Mouse (Mus musculus) heart, postnatal 0 days (tissue): ENCODE data around the gene Tmco1. TPM values are rescaled to one million over a fixed set of nuclear protein-coding genes. Genes with fewer than 3 reads are reported as not detected.
"Not testable (repeated sequence)": the region's sequence is repeated elsewhere in the genome, so short reads cannot be mapped to it uniquely, and the experiment has no call there.

ENCODE experiments used
- ATAC-seq: fragments of 200-750 bp; cut with Nextera tagmentation; 2 replicates; pipeline ENCODE4 v1.8.0; 2017; ENCODE audit warnings: low read depth, moderate number of reproducible peaks, moderate library complexity; ENCODE audit not compliant: insufficient read depth
- DNase-seq: peaks from one replicate; pipeline ENCODE4 v3.0.0-alpha.2; 2016; ENCODE audit warnings: low spot score
- H3K27ac ChIP-seq: fragments of 300-500 bp; sonication (generic); 2 replicates; pipeline ENCODE4 v1.5.1; 2014; ENCODE audit warnings: low read depth, mild to moderate bottlenecking
- H3K27me3 ChIP-seq: fragments of 300-500 bp; sonication (generic); 2 replicates; pipeline ENCODE4 v1.6.1; 2014; ENCODE audit warnings: low read length, mixed read lengths; ENCODE audit not compliant: control insufficient read depth, insufficient read depth
- H3K36me3 ChIP-seq: fragments of 300-500 bp; sonication (generic); replicated peaks from 2 replicates; pipeline ENCODE4 v1.6.1; 2014; ENCODE audit warnings: low read length, mixed read lengths; ENCODE audit not compliant: control insufficient read depth, insufficient read depth
- H3K4me1 ChIP-seq: fragments of 300-500 bp; sonication (generic); 2 replicates; pipeline ENCODE4 v1.6.1; 2014; ENCODE audit warnings: antibody characterized with exemption; ENCODE audit not compliant: control insufficient read depth, insufficient read depth
- H3K4me2 ChIP-seq: fragments of 300-500 bp; sonication (generic); 2 replicates; pipeline ENCODE4 v1.6.1; 2014; ENCODE audit warnings: low read depth, mild to moderate bottlenecking, low read length, moderate library complexity
- H3K4me3 ChIP-seq: fragments of 300-500 bp; sonication (generic); 2 replicates; pipeline ENCODE4 v1.5.1; 2014; ENCODE audit warnings: low read depth, low read length
- H3K9ac ChIP-seq: fragments of 300-500 bp; sonication (generic); replicated peaks from 2 replicates; pipeline ENCODE4 v1.6.1; 2014; ENCODE audit warnings: low read depth, low read length, mixed read lengths
- H3K9me3 ChIP-seq: fragments of 300-500 bp; sonication (generic); replicated peaks from 2 replicates; pipeline ENCODE4 v1.6.1; 2016; ENCODE audit warnings: low read length; ENCODE audit not compliant: control insufficient read depth
- CTCF ChIP-seq: IDR thresholded peaks from 2 replicates; pipeline ENCODE4 v1.5.1; 2016; ENCODE audit warnings: antibody characterized with exemption, control low read depth, low read depth
- EP300 ChIP-seq: IDR thresholded peaks from 2 replicates; pipeline ENCODE4 v1.6.1; 2016; ENCODE audit warnings: antibody characterized with exemption, low read depth
- WGBS: fragments of 180-500 bp; shearing (Covaris S2); extraction: QIAGEN DNeasy Blood & Tissue Kit; methylation state at CpG from one replicate; pipeline ENCODE4 v1.1.7; 2014; 5-methylcytosine and 5-hydroxymethylcytosine counted together
- polyA plus RNA-seq: library from polyadenylated mRNA; unstranded; fragments of >200 nt; fragmentation: Nextera tagmentation; extraction: Ambion mirVana; gene quantifications from 2 replicates; pipeline ENCODE4 v1.2.1, GENCODE M21; 2015
- total RNA-seq: library from RNA; depleted of rRNA; stranded (reverse); fragments of >200 nt; gene quantifications from 2 replicates; pipeline ENCODE4 v1.2.3, GENCODE M21; 2014; ENCODE audit warnings: low replicate concordance

Tmco1 gene
- total and polyA plus RNA-seq, 2 experiments from 2014 or later: 68.1 to 86.6 TPM

DNA sequence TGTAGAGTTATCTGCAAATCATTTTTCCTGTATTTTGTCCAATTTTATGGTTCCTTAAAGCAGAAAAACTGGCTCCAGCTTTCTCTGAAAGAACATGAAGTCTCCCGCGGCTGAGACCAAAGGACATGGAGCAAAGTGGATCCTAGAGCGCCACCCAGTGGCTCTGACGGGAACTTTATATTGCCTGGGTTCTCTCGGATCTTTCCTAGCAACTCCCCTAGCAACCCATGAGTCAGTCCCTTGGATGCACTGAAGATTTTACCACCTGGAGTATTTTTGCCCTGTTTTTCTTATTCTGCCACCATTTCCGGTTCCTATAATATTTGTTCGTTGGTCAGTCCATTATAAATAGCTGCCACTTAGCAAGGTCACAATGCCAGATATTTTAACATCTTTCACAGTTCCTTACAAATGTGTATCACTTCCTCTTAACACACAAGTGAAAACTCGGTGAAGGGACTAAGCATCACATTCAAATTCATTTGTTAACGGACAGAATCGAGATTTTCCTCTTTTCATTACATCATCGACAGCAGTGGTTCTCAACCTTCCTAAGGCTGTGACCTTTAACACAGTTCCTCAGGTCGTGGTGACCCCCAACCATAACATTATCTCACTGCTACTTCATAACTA, 29.4 kb downstream of the Tmco1 start:
- Histone ChIP-seq H3K27ac (no peak overlapping the region), H3K36me3 (peaks cover 14% of the 10 kb centered on the region), H3K27me3 (no peaks in the 10 kb centered on the region), H3K4me3 (no peak overlapping the region), H3K4me2 (no peak overlapping the region), H3K9me3 (no peaks in the 10 kb centered on the region), H3K9ac (no peak overlapping the region), H3K4me1 (no peaks in the 10 kb centered on the region)
- ATAC-seq: peak; percentile 72; the same call in 1 of the 2 replicates
- TF ChIP-seq EP300: no peak
- peak; percentile 88 for TF ChIP-seq CTCF
- peak; percentile 88 for DNase-seq
- WGBS: 15% methylated on average over 12 of the region's 12 CpGs

DNA sequence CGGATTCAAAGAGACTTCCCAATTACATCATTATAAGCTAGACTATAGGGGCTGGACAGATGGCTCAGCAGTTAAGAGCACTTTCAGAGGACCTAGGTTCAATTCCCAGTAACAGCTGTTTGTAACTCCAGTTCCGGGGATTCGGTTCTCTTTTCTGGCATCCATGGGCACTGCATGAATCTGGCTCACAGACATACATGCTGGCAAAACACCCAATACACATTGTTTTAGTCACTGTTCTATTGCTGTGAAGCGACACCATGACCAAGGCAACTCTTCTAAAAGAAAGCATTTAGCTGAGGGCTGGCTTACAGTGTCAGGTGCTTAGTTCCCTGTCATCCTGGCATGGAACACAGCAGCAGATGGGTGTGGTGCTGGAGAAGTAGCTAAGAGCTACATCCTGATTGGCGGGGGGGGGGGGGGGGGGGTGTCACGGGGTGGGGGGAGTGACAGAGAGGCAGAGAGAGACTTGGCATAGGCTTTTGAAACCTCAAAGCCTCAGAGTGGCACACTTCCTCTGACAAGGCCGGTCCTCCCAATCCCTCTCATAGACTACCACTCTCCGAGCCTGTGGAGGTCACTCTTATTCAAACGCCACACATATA, 31.1 kb downstream of the Tmco1 start:
- Histone ChIP-seq H3K9me3 (no peaks in the 10 kb centered on the region), H3K36me3 (no peaks in the 10 kb centered on the region), H3K9ac (no peak overlapping the region), H3K27ac (no peak overlapping the region), H3K4me3 (no peak overlapping the region), H3K4me2 (no peak overlapping the region), H3K4me1 (no peaks in the 10 kb centered on the region), H3K27me3 (no peaks in the 10 kb centered on the region)
- no peak for TF ChIP-seq EP300
- TF ChIP-seq CTCF: no peak
- ATAC-seq (no peak), DNase-seq (no peak)
- WGBS: 66% methylated on average over 9 of the region's 9 CpGs

DNA sequence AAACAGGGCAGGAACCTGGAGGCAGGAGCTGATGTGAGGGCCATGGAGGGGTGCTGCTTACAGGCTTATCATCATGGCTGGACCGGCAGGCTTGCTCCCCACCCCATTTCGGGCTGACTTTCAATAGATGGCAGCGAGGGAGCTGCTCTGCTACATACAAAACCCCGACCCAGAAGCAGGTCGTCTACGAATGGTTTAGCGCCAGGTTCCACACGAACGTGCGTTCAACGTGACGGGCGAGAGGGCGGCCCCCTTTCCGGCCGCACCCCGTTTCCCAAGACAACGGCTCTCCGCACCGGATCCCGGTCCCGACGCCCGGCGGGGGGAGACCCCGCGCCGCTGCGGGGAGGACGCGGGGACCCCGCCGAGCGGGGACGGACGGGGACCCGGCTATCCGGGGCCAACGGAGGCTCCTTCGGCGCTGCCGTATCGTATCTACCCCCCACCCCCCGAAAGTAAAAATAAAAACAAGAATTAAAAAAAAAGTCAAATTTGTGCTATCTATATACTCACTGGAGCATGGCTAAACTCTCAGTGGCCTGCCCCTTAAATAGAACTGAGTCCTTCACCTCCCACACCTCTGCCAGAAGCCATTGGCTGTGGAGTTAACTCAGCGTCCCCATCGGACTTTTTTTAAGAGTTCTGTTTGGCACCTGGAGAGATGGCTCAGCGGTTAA, 32.1 kb downstream of the Tmco1 start:
- DNase-seq (no peak), ATAC-seq (peak; percentile 68)
- Histone ChIP-seq H3K36me3 (no peaks in the 10 kb centered on the region), H3K27ac (no peak overlapping the region), H3K27me3 (no peaks in the 10 kb centered on the region), H3K4me3 (peak overlapping the region; percentile 57), H3K4me2 (peak overlapping the region; percentile 85), H3K9me3 (no peaks in the 10 kb centered on the region), H3K9ac (peak overlapping the region; percentile 58), H3K4me1 (no peaks in the 10 kb centered on the region)
- no peak for TF ChIP-seq EP300
- no peak for TF ChIP-seq CTCF
- 2% methylated on average over 47 of the region's 47 CpGs for WGBS

DNA sequence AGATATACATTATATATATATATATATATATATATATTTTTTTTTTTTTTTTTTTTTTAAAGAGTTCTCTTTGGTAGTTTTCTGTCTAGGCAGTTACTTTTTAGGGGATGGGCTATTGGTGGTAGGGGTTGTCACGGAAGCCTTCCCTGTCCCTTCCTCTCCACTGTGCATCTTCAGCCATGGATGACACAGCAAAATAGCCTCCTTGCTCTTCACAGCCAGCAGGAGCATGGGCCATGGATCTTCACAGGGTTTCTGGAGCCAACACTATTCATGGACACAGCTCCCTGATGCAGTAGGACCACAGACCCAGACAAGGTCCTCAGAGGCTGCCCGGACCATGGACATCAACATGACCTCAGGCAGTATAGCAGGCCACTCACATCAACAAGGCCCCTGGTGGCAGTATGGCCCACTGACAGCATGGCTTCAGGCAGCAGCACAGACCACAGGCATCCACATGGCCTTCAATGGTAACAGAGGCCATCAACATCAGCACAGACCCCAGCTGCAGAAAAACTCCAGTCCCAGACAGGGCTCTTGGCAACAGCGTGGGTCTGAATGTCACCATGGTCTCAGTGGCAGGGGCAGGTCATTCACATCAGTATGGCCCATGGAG, 32.8 kb downstream of the Tmco1 start:
- no peak overlapping the region for H3K27ac ChIP-seq

DNA sequence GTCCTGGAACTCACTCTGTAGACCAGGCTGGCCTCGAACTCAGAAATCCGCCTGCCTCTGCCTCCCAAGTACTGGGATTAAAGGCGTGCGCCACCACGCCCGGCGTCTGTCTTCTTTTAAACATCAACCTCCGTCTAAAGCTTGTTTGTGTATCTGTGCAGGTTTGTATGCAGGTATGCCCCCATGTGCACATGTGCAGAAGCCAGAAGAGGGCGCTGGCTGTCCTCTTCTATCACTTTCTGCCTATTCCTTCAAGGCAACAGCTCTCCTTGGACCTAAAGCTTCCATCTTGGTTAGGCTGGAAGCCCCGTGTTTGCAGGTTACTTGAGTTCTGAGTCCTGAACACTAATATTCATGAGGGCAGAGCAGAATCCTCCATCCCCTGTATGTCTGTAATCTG, 34.7 kb downstream of the Tmco1 start:
- no peak overlapping the region for H3K9ac ChIP-seq
- WGBS: 89% methylated on average over 9 of the region's 10 CpGs

More for the DNA sequence above, 32.8 kb downstream of the Tmco1 start:
- H3K4me1 ChIP-seq: no peaks in the 10 kb centered on the region
- WGBS: 93% methylated on average over 3 of the region's 3 CpGs
- H3K27me3 ChIP-seq: no peaks in the 10 kb centered on the region
- H3K9ac ChIP-seq: no peak overlapping the region
- DNase-seq (no peak), ATAC-seq (no peak)
- no peak overlapping the region for H3K4me3 ChIP-seq
- H3K36me3 ChIP-seq: no peaks in the 10 kb centered on the region
- H3K9me3 ChIP-seq: no peaks in the 10 kb centered on the region
- no peak for TF ChIP-seq EP300
- TF ChIP-seq CTCF: no peak
- H3K4me2 ChIP-seq: peak overlapping the region; percentile 85

DNA sequence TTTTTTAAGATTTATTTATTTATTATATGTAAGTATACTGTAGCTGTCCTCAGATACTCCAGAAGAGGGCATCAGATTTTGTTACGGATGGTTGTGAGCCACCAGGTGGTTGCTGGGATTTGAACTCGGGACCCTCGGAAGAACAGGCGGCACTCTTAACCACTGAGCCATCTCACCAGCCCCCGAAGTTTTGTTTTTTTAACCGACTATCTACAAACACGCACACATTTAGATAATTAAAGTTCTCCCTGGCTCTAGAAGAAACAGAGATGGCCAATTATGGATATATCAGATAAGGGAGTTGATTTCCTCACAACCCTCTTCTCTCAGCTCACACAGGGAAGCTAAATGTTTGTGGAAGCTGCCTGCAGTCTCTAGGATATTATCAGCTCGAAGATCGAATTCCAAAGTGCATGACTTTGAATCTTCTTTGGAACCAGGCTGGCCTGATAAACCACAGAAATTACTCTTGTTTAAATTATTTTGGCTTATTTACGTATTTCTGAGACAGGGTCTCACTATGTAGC, 37.9 kb downstream of the Tmco1 start:
- WGBS: 83% methylated on average over 10 of the region's 10 CpGs
- not testable (repeated sequence) for DNase-seq, H3K4me1 ChIP-seq, H3K9me3 ChIP-seq, H3K27me3 ChIP-seq, H3K9ac ChIP-seq, ATAC-seq, H3K4me2 ChIP-seq, H3K4me3 ChIP-seq, H3K27ac ChIP-seq, H3K36me3 ChIP-seq

More for the DNA sequence above, 34.7 kb downstream of the Tmco1 start:
- Histone ChIP-seq H3K27me3 (no peaks in the 10 kb centered on the region), H3K27ac (no peak overlapping the region), H3K4me1 (no peaks in the 10 kb centered on the region), H3K9me3 (no peaks in the 10 kb centered on the region), H3K4me3 (no peak overlapping the region), H3K4me2 (no peak overlapping the region), H3K36me3 (no peaks in the 10 kb centered on the region)
- no peak for DNase-seq
- TF ChIP-seq CTCF (no peak), EP300 (no peak)
- ATAC-seq: no peak

DNA sequence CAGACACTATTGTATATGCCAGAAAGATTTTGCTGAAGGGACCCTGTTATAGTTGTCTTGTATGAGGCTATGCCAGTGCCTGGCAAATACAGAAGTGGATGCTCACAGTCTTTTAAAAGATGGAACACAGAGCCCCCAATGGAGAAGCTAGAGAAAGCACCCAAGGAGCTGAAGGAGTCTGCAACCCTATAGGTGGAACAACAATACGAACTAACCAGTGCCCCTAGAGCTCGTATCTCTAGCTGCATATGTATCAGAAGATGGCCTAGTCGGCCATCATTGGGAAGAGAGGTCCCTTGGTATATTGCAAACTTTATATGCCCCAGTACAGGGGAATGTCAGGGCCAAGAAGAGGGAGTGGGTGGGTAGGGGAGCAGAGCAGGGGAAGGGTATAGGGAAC, 41.0 kb downstream of the Tmco1 start:
- DNase-seq, H3K4me1 ChIP-seq, H3K9me3 ChIP-seq, ATAC-seq, H3K9ac ChIP-seq, H3K27me3 ChIP-seq: not testable (repeated sequence)
- peak overlapping the region; percentile 89 for H3K27ac ChIP-seq
- peak overlapping the region; percentile 76 for H3K4me3 ChIP-seq
- H3K36me3 ChIP-seq: peaks cover 18% of the 10 kb centered on the region; the same call in 1 of the 2 replicates
- 69% methylated on average over 3 of the region's 3 CpGs for WGBS
- peak overlapping the region; percentile 83 for H3K4me2 ChIP-seq
